Mouse (Mus musculus): ENCODE results near the gene Retreg3. TPM values are rescaled to one million over a fixed set of nuclear protein-coding genes. Genes with fewer than 3 reads are reported as not detected.

The Retreg3 gene
- polyA plus RNA-seq, 1 experiment from 2014 or later = 12.3 TPM

DNA sequence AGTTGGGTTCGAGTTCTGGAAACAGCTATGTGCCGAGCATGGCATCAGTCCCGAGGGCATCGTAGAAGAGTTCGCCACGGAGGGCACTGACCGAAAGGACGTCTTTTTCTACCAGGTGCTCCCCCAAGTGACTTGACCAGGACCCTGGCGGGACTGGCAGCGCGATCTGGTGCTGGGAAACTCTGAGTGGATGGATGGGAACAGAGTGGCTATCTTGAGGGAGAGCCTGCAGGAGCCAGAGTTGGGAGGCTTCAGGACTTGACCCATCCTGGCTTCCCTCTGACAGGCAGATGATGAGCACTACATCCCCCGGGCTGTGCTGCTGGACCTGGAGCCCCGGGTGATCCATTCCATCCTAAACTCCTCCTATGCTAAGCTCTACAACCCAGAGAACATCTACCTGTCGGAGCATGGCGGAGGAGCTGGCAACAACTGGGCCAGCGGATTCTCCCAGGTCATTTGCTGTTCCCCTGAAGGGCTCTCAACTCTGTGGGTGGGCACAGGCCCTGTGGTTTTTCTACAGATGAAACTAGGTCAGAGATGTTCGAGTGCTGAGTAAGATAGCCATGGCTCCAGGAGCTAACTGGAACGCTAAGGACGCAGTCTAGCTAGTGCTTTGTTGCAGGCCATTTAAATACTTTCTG lies 974 bp upstream of the Retreg3 start:
- Histone ChIP-seq H3K9ac (ENCODE audit: low read depth, low read length) (peak overlapping the region; percentile 52), H3K4me2 (replicated peaks; ENCODE audit: low read depth) (peak overlapping the region; percentile 68), H3K4me3 (ENCODE audit: low read depth, low read length) (peak overlapping the region; percentile 87), H3K27ac (ENCODE audit: low read depth, low read length) (peak overlapping the region; percentile 29; the same call in 1 of the 2 replicates), H3K9me3 (ENCODE audit: control insufficient read depth) (no peaks in the 10 kb centered on the region), H3K4me1 (replicated peaks; ENCODE audit: control insufficient read depth, insufficient read depth, low read length) (peaks cover 10% of the 10 kb centered on the region), H3K27me3 (replicated peaks; ENCODE audit: control insufficient read depth, insufficient read depth, low read length) (no peaks in the 10 kb centered on the region), H3K36me3 (ENCODE audit: control insufficient read depth, insufficient read depth) (peaks cover 16% of the 10 kb centered on the region; the same call in 1 of the 2 replicates)
- WGBS = 19% methylated on average over 19 of the region's 19 CpGs
- ATAC-seq = no peak
- TF ChIP-seq CTCF (IDR thresholded peaks at IDR 0.05; ENCODE audit: low read depth) = no peak

DNA sequence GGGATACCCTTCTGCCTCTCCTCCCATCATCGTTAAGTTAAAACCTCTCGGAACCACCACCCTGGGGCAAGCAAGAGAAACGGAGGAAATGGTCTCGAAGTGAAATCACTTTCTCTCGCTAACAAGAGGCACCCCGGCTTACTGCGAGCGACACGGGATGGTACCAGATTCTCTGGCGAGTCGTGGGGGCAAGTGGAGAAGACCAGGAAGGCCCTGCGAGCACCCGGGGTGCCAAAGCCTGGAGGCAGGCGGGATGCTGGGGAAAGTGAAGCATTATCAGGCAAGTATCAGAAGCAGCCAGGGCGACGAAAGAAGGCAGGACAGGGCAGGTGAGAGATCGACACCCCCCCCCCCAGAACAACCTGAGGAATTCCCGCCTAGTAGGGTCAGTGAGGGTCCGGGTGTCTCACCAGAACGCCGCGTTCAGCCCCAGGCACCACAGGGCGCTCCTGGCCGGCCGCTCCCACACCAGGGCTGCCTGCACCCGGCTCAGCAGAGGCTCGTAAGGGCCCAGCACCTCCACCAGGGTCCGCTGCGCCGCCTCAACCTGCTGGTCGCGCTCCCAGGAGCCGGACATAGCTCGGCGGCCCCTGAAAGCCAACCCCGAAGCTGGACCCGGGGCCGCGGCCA lies 447 bp downstream of the Retreg3 start:
- H3K36me3 ChIP-seq (ENCODE audit: control insufficient read depth, insufficient read depth) = peaks cover 11% of the 10 kb centered on the region; the same call in 1 of the 2 replicates
- peak overlapping the region; percentile 87 for H3K9ac ChIP-seq (ENCODE audit: low read depth, low read length)
- ATAC-seq = peak; percentile 80
- H3K4me3 ChIP-seq (ENCODE audit: low read depth, low read length) = peak overlapping the region; percentile 87
- peak; percentile 59 for TF ChIP-seq CTCF (IDR thresholded peaks at IDR 0.05; ENCODE audit: low read depth)
- no peaks in the 10 kb centered on the region for H3K27me3 ChIP-seq (replicated peaks; ENCODE audit: control insufficient read depth, insufficient read depth, low read length)
- peaks cover 13% of the 10 kb centered on the region for H3K4me1 ChIP-seq (replicated peaks; ENCODE audit: control insufficient read depth, insufficient read depth, low read length)
- H3K9me3 ChIP-seq (ENCODE audit: control insufficient read depth) = no peaks in the 10 kb centered on the region
- under 1% methylated on average over 38 of the region's 39 CpGs for WGBS
- peak overlapping the region; percentile 86 for H3K27ac ChIP-seq (ENCODE audit: low read depth, low read length)
- peak overlapping the region; percentile 68 for H3K4me2 ChIP-seq (replicated peaks; ENCODE audit: low read depth)

DNA sequence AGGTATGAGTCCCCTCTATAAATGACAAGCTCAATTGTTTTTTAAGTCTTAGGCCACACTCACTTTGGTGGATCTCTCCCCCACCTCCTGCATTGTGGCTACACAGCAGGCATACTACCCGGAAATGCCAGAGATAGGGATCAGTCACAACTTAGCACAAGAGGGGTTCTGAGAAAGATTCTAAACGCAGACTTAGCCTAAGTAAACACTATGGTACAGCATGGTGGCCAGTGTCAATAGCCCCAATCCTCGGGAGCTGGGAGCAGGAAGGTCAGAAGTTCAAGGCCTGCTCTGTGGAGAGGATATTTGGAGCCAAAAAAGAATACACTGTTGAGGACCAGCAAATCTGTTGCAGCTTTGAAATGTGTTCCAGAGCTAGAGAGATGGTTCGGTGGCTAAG lies 1.6 kb downstream of the Retreg3 start:
- Histone ChIP-seq H3K4me3 (ENCODE audit: low read depth, low read length) (peak overlapping the region; percentile 87), H3K4me2 (replicated peaks; ENCODE audit: low read depth) (peak overlapping the region; percentile 68), H3K9me3 (ENCODE audit: control insufficient read depth) (no peaks in the 10 kb centered on the region), H3K27ac (ENCODE audit: low read depth, low read length) (no peak overlapping the region), H3K27me3 (replicated peaks; ENCODE audit: control insufficient read depth, insufficient read depth, low read length) (no peaks in the 10 kb centered on the region), H3K36me3 (ENCODE audit: control insufficient read depth, insufficient read depth) (peaks cover 2% of the 10 kb centered on the region; the same call in 1 of the 2 replicates), H3K4me1 (replicated peaks; ENCODE audit: control insufficient read depth, insufficient read depth, low read length) (peaks cover 13% of the 10 kb centered on the region), H3K9ac (ENCODE audit: low read depth, low read length) (peak overlapping the region; percentile 87; the same call in 1 of the 2 replicates)
- WGBS = 15% methylated on average over 4 of the region's 4 CpGs
- ATAC-seq = no peak
- TF ChIP-seq CTCF (IDR thresholded peaks at IDR 0.05; ENCODE audit: low read depth) = no peak

DNA sequence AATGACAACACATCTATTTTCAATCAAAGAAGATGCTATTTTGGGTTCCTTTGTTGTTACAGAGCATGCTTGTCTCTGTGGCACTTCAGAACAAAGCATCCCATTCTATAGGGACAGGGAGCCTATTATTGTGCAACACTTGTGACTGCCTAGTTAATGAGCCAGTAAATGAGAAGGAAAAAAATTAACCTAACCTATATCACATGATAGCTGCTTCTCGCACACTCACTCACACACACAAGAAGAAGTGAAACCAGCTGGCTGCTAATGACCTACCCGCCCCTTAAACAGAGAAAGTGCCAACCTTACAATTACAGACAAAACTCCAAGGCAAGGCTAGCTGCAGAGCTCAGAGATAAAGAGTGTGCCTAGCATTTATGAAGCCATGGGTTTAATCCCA lies 4.1 kb downstream of the Retreg3 start:
- peak overlapping the region; percentile 40; the same call in 1 of the 2 replicates for H3K4me2 ChIP-seq (replicated peaks; ENCODE audit: low read depth)
- no peaks in the 10 kb centered on the region for H3K36me3 ChIP-seq (ENCODE audit: control insufficient read depth, insufficient read depth)
- no peaks in the 10 kb centered on the region for H3K9me3 ChIP-seq (ENCODE audit: control insufficient read depth)
- H3K9ac ChIP-seq (ENCODE audit: low read depth, low read length) = no peak overlapping the region
- no peak for TF ChIP-seq CTCF (IDR thresholded peaks at IDR 0.05; ENCODE audit: low read depth)
- H3K4me3 ChIP-seq (ENCODE audit: low read depth, low read length) = no peak overlapping the region
- peaks cover 13% of the 10 kb centered on the region for H3K4me1 ChIP-seq (replicated peaks; ENCODE audit: control insufficient read depth, insufficient read depth, low read length)
- H3K27me3 ChIP-seq (replicated peaks; ENCODE audit: control insufficient read depth, insufficient read depth, low read length) = no peaks in the 10 kb centered on the region
- WGBS = 39% methylated on average over 2 of the region's 2 CpGs
- no peak for ATAC-seq
- no peak overlapping the region for H3K27ac ChIP-seq (ENCODE audit: low read depth, low read length)

DNA sequence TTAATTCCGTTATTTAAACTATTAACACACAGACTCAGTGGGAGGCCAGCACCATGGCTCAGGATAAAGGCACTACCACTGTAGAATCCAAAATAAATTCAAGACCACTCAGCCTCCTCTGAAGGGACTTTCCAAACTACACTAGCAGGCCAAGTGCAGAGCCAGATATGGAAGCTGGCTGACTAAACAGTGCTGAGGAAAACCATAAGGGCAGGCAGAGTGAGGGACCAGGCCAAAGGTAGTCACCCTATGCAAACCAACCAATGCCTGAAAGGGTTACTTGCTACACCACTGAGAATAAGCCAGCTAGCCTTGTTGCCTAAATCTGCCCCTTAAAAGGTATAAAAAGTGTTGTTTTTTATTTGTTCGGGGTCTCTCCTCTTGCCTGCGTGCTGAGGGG lies 7.5 kb downstream of the Retreg3 start:
- Histone ChIP-seq H3K36me3 (ENCODE audit: control insufficient read depth, insufficient read depth) (no peaks in the 10 kb centered on the region; the same call in 1 of the 2 replicates), H3K9me3 (ENCODE audit: control insufficient read depth) (no peaks in the 10 kb centered on the region), H3K27me3 (replicated peaks; ENCODE audit: control insufficient read depth, insufficient read depth, low read length) (no peaks in the 10 kb centered on the region), H3K4me3 (ENCODE audit: low read depth, low read length) (no peak overlapping the region), H3K27ac (ENCODE audit: low read depth, low read length) (no peak overlapping the region), H3K9ac (ENCODE audit: low read depth, low read length) (no peak overlapping the region), H3K4me2 (replicated peaks; ENCODE audit: low read depth) (no peak overlapping the region), H3K4me1 (replicated peaks; ENCODE audit: control insufficient read depth, insufficient read depth, low read length) (peaks cover 3% of the 10 kb centered on the region; the same call in 1 of the 2 replicates)
- TF ChIP-seq CTCF (IDR thresholded peaks at IDR 0.05; ENCODE audit: low read depth) = no peak
- ATAC-seq = no peak
- WGBS = 88% methylated on average over 3 of the region's 3 CpGs

DNA sequence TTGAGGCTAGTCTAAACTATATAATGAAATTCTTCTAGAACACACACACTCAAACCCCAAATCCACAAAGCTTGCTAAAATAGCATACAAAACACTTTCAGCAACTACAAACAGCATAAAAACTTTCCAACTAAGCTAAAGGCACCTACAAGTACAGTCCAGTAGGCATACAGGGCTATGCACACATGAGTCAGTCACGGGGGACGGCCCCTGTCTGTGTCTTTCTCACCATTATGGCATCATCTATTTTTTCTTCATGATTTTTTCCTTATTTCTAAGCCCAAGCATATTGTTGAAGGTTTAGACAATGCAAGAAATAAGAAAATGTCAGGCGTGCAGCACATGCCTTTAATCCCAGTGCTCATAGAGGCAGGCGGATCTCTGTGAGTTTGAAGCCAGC lies 8.5 kb downstream of the Retreg3 start:
- ATAC-seq = no peak
- TF ChIP-seq CTCF (IDR thresholded peaks at IDR 0.05; ENCODE audit: low read depth) = no peak
- no peaks in the 10 kb centered on the region for H3K27me3 ChIP-seq (replicated peaks; ENCODE audit: control insufficient read depth, insufficient read depth, low read length)
- H3K9ac ChIP-seq (ENCODE audit: low read depth, low read length) = no peak overlapping the region
- no peak overlapping the region for H3K4me3 ChIP-seq (ENCODE audit: low read depth, low read length)
- H3K4me1 ChIP-seq (replicated peaks; ENCODE audit: control insufficient read depth, insufficient read depth, low read length) = peaks cover 3% of the 10 kb centered on the region; the same call in 1 of the 2 replicates
- WGBS = 88% methylated on average over 4 of the region's 4 CpGs
- no peak overlapping the region for H3K27ac ChIP-seq (ENCODE audit: low read depth, low read length)
- no peak overlapping the region for H3K4me2 ChIP-seq (replicated peaks; ENCODE audit: low read depth)
- H3K36me3 ChIP-seq (ENCODE audit: control insufficient read depth, insufficient read depth) = no peaks in the 10 kb centered on the region; the same call in 1 of the 2 replicates
- H3K9me3 ChIP-seq (ENCODE audit: control insufficient read depth) = no peaks in the 10 kb centered on the region
